Mouse (Mus musculus) hindbrain, embryonic 15.5 days (tissue): ENCODE measurements around the gene Dnaja3. TPM values are rescaled to one million over a fixed set of nuclear protein-coding genes. Genes with fewer than 3 reads are reported as not detected.
"Not testable (repeated sequence)": the region's sequence is repeated elsewhere in the genome, so short reads cannot be mapped to it uniquely, and the experiment has no call there.

Experiments used
- ATAC-seq: fragments of 200-750 bp; cut with Nextera tagmentation; 2 replicates; pipeline ENCODE4 v1.8.0; 2017; ENCODE audit warnings: low read depth, moderate number of reproducible peaks, moderate TSS enrichment; ENCODE audit not compliant: low FRiP score
- H3K27ac ChIP-seq: fragments of 300-500 bp; sonication (generic); replicated peaks from 2 replicates; pipeline ENCODE4 v1.5.1; 2015; ENCODE audit warnings: mild to moderate bottlenecking, inconsistent platforms
- H3K27me3 ChIP-seq: fragments of 300-500 bp; sonication (generic); 2 replicates; pipeline ENCODE4 v1.6.1; 2015; ENCODE audit warnings: control low read depth, inconsistent platforms
- H3K36me3 ChIP-seq: fragments of 300-500 bp; sonication (generic); 2 replicates; pipeline ENCODE4 v1.6.1; 2015; ENCODE audit warnings: control low read depth, inconsistent platforms
- H3K4me1 ChIP-seq: fragments of 300-500 bp; sonication (generic); replicated peaks from 2 replicates; pipeline ENCODE4 v1.6.1; 2015; ENCODE audit warnings: control low read depth, inconsistent platforms
- H3K4me2 ChIP-seq: fragments of 300-500 bp; sonication (generic); 2 replicates; pipeline ENCODE4 v1.6.1; 2015; ENCODE audit warnings: moderate library complexity, mild to moderate bottlenecking, inconsistent platforms
- H3K4me3 ChIP-seq: fragments of 300-500 bp; sonication (generic); 2 replicates; pipeline ENCODE4 v1.5.1; 2015; ENCODE audit warnings: mild to moderate bottlenecking, inconsistent platforms
- H3K9ac ChIP-seq: fragments of 300-500 bp; sonication (generic); 2 replicates; pipeline ENCODE4 v1.6.1; 2015; ENCODE audit warnings: inconsistent platforms
- H3K9me3 ChIP-seq: fragments of 300-500 bp; sonication (generic); 2 replicates; pipeline ENCODE4 v1.6.1; 2016; ENCODE audit warnings: control low read depth, inconsistent platforms
- WGBS: fragments of 180-500 bp; shearing (Covaris S2); methylation state at CpG from one replicate; pipeline ENCODE4 v1.1.7; 2015; 5-methylcytosine and 5-hydroxymethylcytosine counted together
- polyA plus RNA-seq: library from polyadenylated mRNA; unstranded; fragments of >200 nt; fragmentation: Nextera tagmentation; extraction: Ambion mirVana; gene quantifications from 2 replicates; pipeline ENCODE4 v1.2.1, GENCODE M21; 2015

The Dnaja3 gene
- polyA plus RNA-seq, 1 experiment from 2014 or later: 63.9 TPM

GRCm38 (mm10) chr16:4739994-4740393 is 100.2 kb downstream of the Dnaja3 start:
- Histone ChIP-seq H3K9ac (no peak overlapping the region), H3K4me2 (no peak overlapping the region), H3K4me3 (no peak overlapping the region), H3K9me3 (0 out of 2 replicates have a peak, but pooled peaks cover 3% of the 10 kb centered on the region), H3K36me3 (no peaks in the 10 kb centered on the region), H3K4me1 (no peaks in the 10 kb centered on the region), H3K27ac (no peak overlapping the region), H3K27me3 (no peaks in the 10 kb centered on the region)
- 89% methylated on average over 2 of the region's 2 CpGs for whole genome bisulfite sequencing
- no peak for ATAC-seq

- ATAC-seq: no peak
- Histone ChIP-seq H3K9ac (no peak overlapping the region), H3K4me2 (no peak overlapping the region), H3K36me3 (no peaks in the 10 kb centered on the region), H3K4me1 (no peaks in the 10 kb centered on the region), H3K4me3 (no peak overlapping the region), H3K27ac (no peak overlapping the region), H3K9me3 (0 out of 2 replicates have a peak, but pooled peaks cover 3% of the 10 kb centered on the region), H3K27me3 (no peaks in the 10 kb centered on the region)
- 95% methylated on average over 1 of the region's 1 CpGs for WGBS
Measured at GRCm38 (mm10) chr16:4742186-4742585, 102.4 kb downstream of the Dnaja3 start.

DNA sequence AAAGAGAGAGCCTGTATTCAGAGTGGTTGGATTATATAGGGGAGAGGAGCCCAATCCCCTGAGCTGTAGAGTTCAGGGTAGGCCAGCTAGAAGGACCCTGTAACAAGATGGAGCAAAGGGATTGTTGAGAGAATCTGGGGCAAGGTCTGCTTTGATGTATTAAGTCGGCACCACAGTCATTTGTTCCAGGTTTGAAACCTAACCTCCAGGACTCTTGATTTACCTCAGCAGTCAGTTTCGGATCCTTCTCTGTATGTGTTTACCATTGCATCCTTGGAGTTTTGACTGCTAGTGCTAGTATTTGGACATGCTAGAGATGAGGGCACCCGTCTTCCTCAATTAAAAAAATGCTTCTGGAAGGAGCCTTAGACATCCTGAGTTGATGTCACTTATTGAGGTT is 112.4 kb downstream of the Dnaja3 start:
- Histone ChIP-seq H3K9me3 (no peaks in the 10 kb centered on the region), H3K27me3 (no peaks in the 10 kb centered on the region), H3K4me2 (no peak overlapping the region), H3K4me3 (no peak overlapping the region), H3K9ac (no peak overlapping the region), H3K36me3 (no peaks in the 10 kb centered on the region), H3K4me1 (peaks cover 10% of the 10 kb centered on the region), H3K27ac (no peak overlapping the region)
- no peak for ATAC-seq
- WGBS: 94% methylated on average over 3 of the region's 3 CpGs

GRCm38 (mm10) chr16:4754045-4754444 is 114.3 kb downstream of the Dnaja3 start:
- Histone ChIP-seq H3K9ac (no peak overlapping the region), H3K27ac (no peak overlapping the region), H3K4me2 (no peak overlapping the region), H3K4me3 (no peak overlapping the region), H3K9me3 (no peaks in the 10 kb centered on the region), H3K27me3 (no peaks in the 10 kb centered on the region), H3K4me1 (peaks cover 17% of the 10 kb centered on the region), H3K36me3 (no peaks in the 10 kb centered on the region)
- ATAC-seq: no peak
- WGBS: 90% methylated on average over 3 of the region's 3 CpGs

DNA sequence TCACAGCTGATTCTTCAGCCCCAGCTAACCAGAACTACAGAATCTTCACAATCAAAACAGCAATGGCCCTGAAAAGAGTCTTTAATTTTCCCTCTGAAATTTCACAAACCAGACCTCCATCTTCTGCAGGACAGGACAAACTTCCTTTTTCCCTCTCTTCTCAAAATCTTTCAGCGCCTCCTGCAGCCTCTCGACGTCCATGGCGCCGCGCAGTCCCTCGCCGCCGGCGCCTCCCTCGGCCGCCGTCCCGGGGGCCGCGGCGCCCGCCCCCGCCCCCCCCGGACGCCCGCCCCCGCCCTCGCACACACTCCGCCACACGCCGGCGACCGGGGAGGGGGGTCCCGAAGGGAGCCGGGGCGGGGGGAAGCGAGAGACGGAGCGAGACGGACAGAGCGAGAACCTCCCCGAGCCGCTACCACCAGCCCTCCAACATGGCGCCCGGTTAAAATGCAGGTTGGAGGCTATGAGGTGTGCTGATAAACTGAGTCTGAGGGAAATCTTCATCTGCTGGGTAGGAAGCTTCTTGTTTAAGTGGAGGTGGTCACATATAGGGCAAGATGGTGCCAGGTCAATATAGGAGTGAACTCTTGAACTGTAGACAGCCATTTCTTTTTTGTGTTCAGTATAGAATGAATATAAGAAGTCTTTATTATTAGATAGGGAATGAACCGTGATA is 117.0 kb downstream of the Dnaja3 start:
- Histone ChIP-seq H3K27ac (peak overlapping the region; percentile 79), H3K4me3 (peak overlapping the region; percentile 43), H3K4me2 (peak overlapping the region; percentile 51), H3K4me1 (peaks cover 17% of the 10 kb centered on the region), H3K9ac (peak overlapping the region; percentile 28)
- ATAC-seq: peak; percentile 86
- not testable (repeated sequence) for H3K36me3 ChIP-seq, H3K9me3 ChIP-seq, H3K27me3 ChIP-seq
- 2% methylated on average over 39 of the region's 42 CpGs for WGBS

Other genes with a start within 250 kb of the Dnaja3 start
- 4.4 and 4.9 TPM in 2 replicates for gene Adcy9, start 219.5 kb upstream of the Dnaja3 start, polyA plus RNA-seq
- 21.4 and 22.9 TPM in 2 replicates for gene Srl, start 98.2 kb upstream of the Dnaja3 start, polyA plus RNA-seq
- gene Tfap4, start 80.1 kb upstream of the Dnaja3 start, polyA plus RNA-seq: 7.2 and 8.2 TPM in 2 replicates
- gene Glis2, start 45.3 kb upstream of the Dnaja3 start, polyA plus RNA-seq: 17.0 and 19.7 TPM in 2 replicates
- gene Pam16, start 15.0 kb upstream of the Dnaja3 start, polyA plus RNA-seq: 161 and 170 TPM in 2 replicates
- 5.9 and 6.4 TPM in 2 replicates for gene Vasn, start within 50 bp of the Dnaja3 start, polyA plus RNA-seq
- 32.8 and 37.2 TPM in 2 replicates for gene Coro7, start 39.8 kb downstream of the Dnaja3 start, polyA plus RNA-seq
- 64.5 and 68.4 TPM in 2 replicates for gene Nmral1, start 79.4 kb downstream of the Dnaja3 start, polyA plus RNA-seq
- 108 and 109 TPM in 2 replicates for gene Hmox2, start 86.4 kb downstream of the Dnaja3 start, polyA plus RNA-seq
- 125 and 134 TPM in 2 replicates for gene Cdip1, start 150.3 kb downstream of the Dnaja3 start, polyA plus RNA-seq
- 0.26 and 0.43 TPM in 2 replicates for gene 4930562C15Rik, start 195.4 kb downstream of the Dnaja3 start, polyA plus RNA-seq
- 51.1 and 69.2 TPM in 2 replicates for gene Ubald1, start 240.3 kb downstream of the Dnaja3 start, polyA plus RNA-seq
- 118 and 126 TPM in 2 replicates for gene Mgrn1, start 246.3 kb downstream of the Dnaja3 start, polyA plus RNA-seq